Mouse (Mus musculus): Measurements from ENCODE around the gene Cnr1. TPM values are rescaled to one million over a fixed set of nuclear protein-coding genes. Genes with fewer than 3 reads are reported as not detected.

The Cnr1 gene
- polyA plus RNA-seq, 1 experiment from 2014 or later = 3.2 TPM

GRCm38 (mm10) chr4:33895046-33895445, 29.3 kb upstream of the Cnr1 start:
- H3K4me3 ChIP-seq (ENCODE audit: low read depth, low read length) = no peak overlapping the region
- H3K27ac ChIP-seq (ENCODE audit: low read depth, low read length) = no peak overlapping the region
- 68% methylated on average over 8 of the region's 8 CpGs for WGBS
- no peak overlapping the region for H3K4me2 ChIP-seq (replicated peaks; ENCODE audit: low read depth)
- H3K27me3 ChIP-seq (replicated peaks; ENCODE audit: control insufficient read depth, insufficient read depth, low read length) = no peaks in the 10 kb centered on the region
- no peak overlapping the region for H3K9ac ChIP-seq (ENCODE audit: low read depth, low read length)
- ATAC-seq = no peak
- H3K36me3 ChIP-seq (ENCODE audit: control insufficient read depth, insufficient read depth) = no peaks in the 10 kb centered on the region
- H3K9me3 ChIP-seq (ENCODE audit: control insufficient read depth) = no peaks in the 10 kb centered on the region
- no peaks in the 10 kb centered on the region for H3K4me1 ChIP-seq (replicated peaks; ENCODE audit: control insufficient read depth, insufficient read depth, low read length)
- TF ChIP-seq CTCF (IDR thresholded peaks at IDR 0.05; ENCODE audit: low read depth) = no peak

DNA sequence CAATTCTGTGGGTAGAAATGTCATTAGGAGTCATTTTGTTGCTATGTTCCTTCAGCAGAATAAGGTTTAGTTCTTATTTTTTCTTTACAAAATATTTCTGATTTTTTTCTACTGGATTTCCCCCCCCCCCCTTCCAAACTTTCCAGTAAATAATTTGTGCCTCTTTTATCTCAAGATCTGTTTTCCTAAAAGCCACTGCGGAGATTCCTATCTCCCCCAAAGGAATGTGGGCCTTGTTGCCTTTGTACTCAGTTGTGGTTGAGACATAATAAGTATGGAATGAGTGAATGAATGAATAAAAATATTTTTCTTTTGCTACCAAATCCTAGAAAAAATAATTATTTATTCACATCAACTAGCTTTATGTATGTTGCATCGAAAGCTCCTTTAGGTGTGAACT, 28.9 kb upstream of the Cnr1 start:
- ATAC-seq = no peak
- TF ChIP-seq CTCF (IDR thresholded peaks at IDR 0.05; ENCODE audit: low read depth) = no peak
- Histone ChIP-seq H3K36me3 (ENCODE audit: control insufficient read depth, insufficient read depth) (no peaks in the 10 kb centered on the region), H3K27ac (ENCODE audit: low read depth, low read length) (no peak overlapping the region), H3K4me2 (replicated peaks; ENCODE audit: low read depth) (no peak overlapping the region), H3K4me1 (replicated peaks; ENCODE audit: control insufficient read depth, insufficient read depth, low read length) (no peaks in the 10 kb centered on the region), H3K27me3 (replicated peaks; ENCODE audit: control insufficient read depth, insufficient read depth, low read length) (no peaks in the 10 kb centered on the region), H3K9me3 (ENCODE audit: control insufficient read depth) (no peaks in the 10 kb centered on the region), H3K9ac (ENCODE audit: low read depth, low read length) (no peak overlapping the region), H3K4me3 (ENCODE audit: low read depth, low read length) (no peak overlapping the region)
- WGBS = 95% methylated on average over 2 of the region's 2 CpGs

- no peak for ATAC-seq
- Histone ChIP-seq H3K4me3 (ENCODE audit: low read depth, low read length) (no peak overlapping the region), H3K9ac (ENCODE audit: low read depth, low read length) (no peak overlapping the region), H3K27ac (ENCODE audit: low read depth, low read length) (no peak overlapping the region), H3K4me1 (replicated peaks; ENCODE audit: control insufficient read depth, insufficient read depth, low read length) (no peaks in the 10 kb centered on the region), H3K36me3 (ENCODE audit: control insufficient read depth, insufficient read depth) (no peaks in the 10 kb centered on the region), H3K9me3 (ENCODE audit: control insufficient read depth) (no peaks in the 10 kb centered on the region), H3K4me2 (replicated peaks; ENCODE audit: low read depth) (no peak overlapping the region), H3K27me3 (replicated peaks; ENCODE audit: control insufficient read depth, insufficient read depth, low read length) (no peaks in the 10 kb centered on the region)
- TF ChIP-seq CTCF (IDR thresholded peaks at IDR 0.05; ENCODE audit: low read depth) = no peak
- 85% methylated on average over 3 of the region's 3 CpGs for WGBS
Measured at GRCm38 (mm10) chr4:33901659-33902058, 22.7 kb upstream of the Cnr1 start.

DNA sequence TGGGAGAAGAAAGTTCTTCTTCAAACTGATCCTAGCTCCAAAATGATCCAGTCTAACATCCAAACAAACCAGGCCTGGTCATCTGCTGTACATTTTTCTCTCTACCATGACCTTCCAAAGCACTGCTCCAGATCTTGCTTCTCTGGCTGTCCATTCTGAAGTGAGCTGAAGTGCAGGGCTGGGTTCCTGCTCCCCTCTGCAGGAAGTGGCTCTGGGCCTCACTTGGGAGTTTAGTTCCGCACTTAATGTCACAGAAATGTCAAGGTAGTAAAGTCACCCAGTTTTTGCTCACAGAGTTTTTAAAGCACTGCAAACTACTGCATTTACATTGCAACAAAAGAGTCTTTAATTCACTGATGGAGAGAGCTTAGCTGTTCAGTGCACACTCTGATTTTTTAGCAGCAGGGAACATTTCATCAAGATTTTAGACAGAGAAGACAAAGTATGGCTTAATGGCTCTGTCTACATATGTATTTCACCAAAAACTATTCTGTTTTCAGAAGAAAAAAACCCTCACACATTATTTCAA, 20.5 kb upstream of the Cnr1 start:
- TF ChIP-seq CTCF (IDR thresholded peaks at IDR 0.05; ENCODE audit: low read depth) = no peak
- no peak overlapping the region for H3K27ac ChIP-seq (ENCODE audit: low read depth, low read length)
- no peak overlapping the region for H3K4me3 ChIP-seq (ENCODE audit: low read depth, low read length)
- H3K4me2 ChIP-seq (replicated peaks; ENCODE audit: low read depth) = no peak overlapping the region
- 83% methylated on average over 1 of the region's 1 CpGs for WGBS
- H3K9ac ChIP-seq (ENCODE audit: low read depth, low read length) = no peak overlapping the region
- no peaks in the 10 kb centered on the region for H3K9me3 ChIP-seq (ENCODE audit: control insufficient read depth)
- H3K4me1 ChIP-seq (replicated peaks; ENCODE audit: control insufficient read depth, insufficient read depth, low read length) = no peaks in the 10 kb centered on the region
- H3K36me3 ChIP-seq (ENCODE audit: control insufficient read depth, insufficient read depth) = no peaks in the 10 kb centered on the region
- ATAC-seq = no peak
- H3K27me3 ChIP-seq (replicated peaks; ENCODE audit: control insufficient read depth, insufficient read depth, low read length) = no peaks in the 10 kb centered on the region

DNA sequence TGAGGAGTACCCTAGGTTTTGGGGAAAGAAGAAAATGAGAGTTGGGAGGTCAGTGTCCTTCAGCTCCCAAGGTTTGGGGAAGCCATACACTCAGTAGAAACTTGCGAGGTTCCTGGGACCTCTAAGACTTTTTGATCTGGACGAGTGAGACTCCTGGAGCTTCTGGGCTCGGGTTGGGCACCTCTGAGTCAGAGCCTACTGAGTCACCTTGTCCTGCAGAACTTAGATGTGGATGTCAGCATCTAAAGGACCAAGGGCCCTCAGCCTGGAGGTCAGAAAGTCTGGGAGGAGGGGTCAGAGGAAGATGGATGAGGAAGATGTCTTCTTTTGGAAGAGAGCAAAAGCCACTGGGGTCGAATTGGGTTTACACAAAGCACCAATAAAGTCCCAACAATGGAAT, 19.6 kb upstream of the Cnr1 start:
- TF ChIP-seq CTCF (IDR thresholded peaks at IDR 0.05; ENCODE audit: low read depth) = no peak
- WGBS = 75% methylated on average over 4 of the region's 4 CpGs

DNA sequence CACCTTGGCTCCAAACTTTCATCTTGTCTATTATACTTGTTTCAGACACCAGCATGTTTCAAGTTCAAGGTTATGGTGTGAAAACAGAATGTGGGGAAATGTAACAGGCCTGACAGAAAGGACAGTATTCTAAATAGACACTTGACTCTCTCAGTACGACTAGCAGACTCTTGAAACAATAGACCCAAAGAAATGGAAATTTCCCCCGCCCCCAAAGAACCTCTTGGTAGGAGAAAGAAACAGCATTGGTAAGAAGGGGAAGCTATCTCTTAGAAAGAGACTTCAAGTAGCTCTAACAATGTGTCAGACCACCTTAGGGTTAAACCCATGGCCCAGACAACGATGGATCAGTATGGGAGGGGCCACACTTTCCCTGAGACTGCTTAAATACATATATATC, 15.6 kb upstream of the Cnr1 start:
- Histone ChIP-seq H3K4me3 (ENCODE audit: low read depth, low read length) (no peak overlapping the region), H3K27me3 (replicated peaks; ENCODE audit: control insufficient read depth, insufficient read depth, low read length) (no peaks in the 10 kb centered on the region), H3K4me1 (replicated peaks; ENCODE audit: control insufficient read depth, insufficient read depth, low read length) (no peaks in the 10 kb centered on the region), H3K9ac (ENCODE audit: low read depth, low read length) (no peak overlapping the region), H3K4me2 (replicated peaks; ENCODE audit: low read depth) (no peak overlapping the region), H3K9me3 (ENCODE audit: control insufficient read depth) (no peaks in the 10 kb centered on the region), H3K27ac (ENCODE audit: low read depth, low read length) (no peak overlapping the region), H3K36me3 (ENCODE audit: control insufficient read depth, insufficient read depth) (no peaks in the 10 kb centered on the region)
- 59% methylated on average over 3 of the region's 3 CpGs for WGBS
- ATAC-seq = no peak
- TF ChIP-seq CTCF (IDR thresholded peaks at IDR 0.05; ENCODE audit: low read depth) = no peak

More for the DNA sequence above, 19.6 kb upstream of the Cnr1 start:
- H3K4me3 ChIP-seq (ENCODE audit: low read depth, low read length) = no peak overlapping the region
- H3K4me1 ChIP-seq (replicated peaks; ENCODE audit: control insufficient read depth, insufficient read depth, low read length) = no peaks in the 10 kb centered on the region
- no peak overlapping the region for H3K9ac ChIP-seq (ENCODE audit: low read depth, low read length)
- H3K27ac ChIP-seq (ENCODE audit: low read depth, low read length) = no peak overlapping the region
- H3K27me3 ChIP-seq (replicated peaks; ENCODE audit: control insufficient read depth, insufficient read depth, low read length) = no peaks in the 10 kb centered on the region
- no peak overlapping the region for H3K4me2 ChIP-seq (replicated peaks; ENCODE audit: low read depth)
- no peaks in the 10 kb centered on the region for H3K9me3 ChIP-seq (ENCODE audit: control insufficient read depth)
- ATAC-seq = no peak
- H3K36me3 ChIP-seq (ENCODE audit: control insufficient read depth, insufficient read depth) = no peaks in the 10 kb centered on the region

DNA sequence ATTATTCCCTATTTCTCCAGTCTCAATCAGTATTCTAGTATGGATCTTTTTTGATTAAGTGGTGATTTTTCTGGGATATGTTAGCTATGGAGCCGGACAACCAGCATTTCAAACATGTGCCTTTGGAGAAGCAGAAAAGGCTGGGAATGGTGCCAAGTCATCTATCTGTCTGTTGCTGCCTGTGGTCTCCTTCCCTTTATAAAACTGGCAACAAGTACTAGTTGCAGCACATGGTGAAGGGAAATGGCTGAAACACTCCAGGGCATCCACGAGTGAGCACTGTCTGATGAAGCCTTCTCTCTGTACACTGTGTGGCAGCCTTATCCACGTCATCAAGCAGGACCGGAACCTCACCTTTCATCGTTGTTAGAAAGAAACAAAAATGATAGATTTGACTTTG, 8.7 kb upstream of the Cnr1 start:
- H3K27me3 ChIP-seq (replicated peaks; ENCODE audit: control insufficient read depth, insufficient read depth, low read length) = no peaks in the 10 kb centered on the region
- H3K36me3 ChIP-seq (ENCODE audit: control insufficient read depth, insufficient read depth) = no peaks in the 10 kb centered on the region
- H3K4me1 ChIP-seq (replicated peaks; ENCODE audit: control insufficient read depth, insufficient read depth, low read length) = no peaks in the 10 kb centered on the region
- no peaks in the 10 kb centered on the region for H3K9me3 ChIP-seq (ENCODE audit: control insufficient read depth)
- H3K4me2 ChIP-seq (replicated peaks; ENCODE audit: low read depth) = no peak overlapping the region
- no peak for ATAC-seq
- H3K9ac ChIP-seq (ENCODE audit: low read depth, low read length) = no peak overlapping the region
- H3K27ac ChIP-seq (ENCODE audit: low read depth, low read length) = no peak overlapping the region
- 69% methylated on average over 5 of the region's 5 CpGs for WGBS
- no peak for TF ChIP-seq CTCF (IDR thresholded peaks at IDR 0.05; ENCODE audit: low read depth)
- H3K4me3 ChIP-seq (ENCODE audit: low read depth, low read length) = no peak overlapping the region

Data from intestine, postnatal 0 days (tissue).